Mouse (Mus musculus) brain, embryonic 14.5 days (tissue): ENCODE measurements around the gene Kremen1.

Source experiments
- CTCF ChIP-seq: fragments of 200-500 bp; IDR thresholded peaks from 2 replicates; pipeline ENCODE4 v1.5.1; 2012; ENCODE audit warnings: inconsistent platforms, mild to moderate bottlenecking, moderate library complexity, borderline replicate concordance; ENCODE audit not compliant: insufficient read depth, insufficient read length; ENCODE audit errors: extremely low read depth
- POLR2A ChIP-seq: fragments of 200-500 bp; IDR thresholded peaks from 2 replicates; pipeline ENCODE4 v1.6.1; 2012; ENCODE audit warnings: mild to moderate bottlenecking, inconsistent platforms, borderline replicate concordance; ENCODE audit not compliant: poor library complexity, insufficient read depth, insufficient read length, severe bottlenecking; ENCODE audit errors: extremely low read depth

DNA sequence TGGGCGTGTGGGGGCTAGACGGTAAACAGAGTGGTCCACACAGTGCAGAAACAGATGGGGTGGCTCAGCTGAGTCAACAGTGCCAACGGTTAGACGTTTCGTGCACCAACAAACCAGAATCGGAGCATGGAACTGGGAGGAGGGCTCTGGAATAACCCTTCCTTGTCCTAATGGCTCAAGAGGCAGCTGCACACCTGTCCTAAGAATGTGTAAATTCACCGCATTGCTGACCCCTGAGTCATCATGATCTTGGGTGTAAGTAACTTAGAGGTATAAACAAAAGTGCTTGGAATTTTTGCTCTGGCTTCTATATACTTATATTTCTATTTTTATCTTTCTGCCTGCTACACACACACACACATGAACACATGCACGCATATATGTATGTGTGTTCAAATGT is 19.2 kb downstream of the Kremen1 start:
- TF ChIP-seq POLR2A = no peak
- TF ChIP-seq CTCF = no peak
